In genomic region chr6:38771061-38771667, GRCm38 (mm10) we compare ENCODE assay signal across 12 mouse cellular contexts.
DNase-seq lines count a peak whose midpoint lies in the region; ATAC-seq and TF ChIP-seq lines count a peak whose summit lies in the region.
"Had no signal": no experiment of that assay in that cellular context is flagged by ENCODE, and none has a peak within 500 bp of the region (broad histone marks: within the 10 kb centered on the region; RNA-seq: fewer than 3 reads in every experiment).

No protein-coding gene starts in this region.

- DNase-seq in heart, adult 18-20 months: no peak
- peak; percentile 21 to 64 for DNase-seq in lung, adult 18-20 months
- no peak for DNase-seq in lung, adult 2 months
- no peak for DNase-seq in liver, embryonic 13.5 days
- DNase-seq in stomach, postnatal 0 days (ENCODE audit: low spot score): no peak
- DNase-seq in left cerebral cortex, adult 9 months (ENCODE audit: low spot score in 2 of 2): no peak
- no peak for DNase-seq in adrenal gland, postnatal 10 days
- DNase-seq: thymus, adult 2 months had no signal

- no peak for TF ChIP-seq EP300 in stomach, postnatal 0 days (optimal IDR thresholded peaks at IDR 0.05)

- H3K36me3 ChIP-seq in heart, embryonic 12.5 days: no peaks in the 10 kb centered on the region
- peaks cover 55% of the 10 kb centered on the region for H3K36me3 ChIP-seq in liver, embryonic 13.5 days
- H3K36me3 ChIP-seq in stomach, postnatal 0 days (ENCODE audit: control insufficient read depth, insufficient read depth, low read length): no peaks in the 10 kb centered on the region
- H3K36me3 ChIP-seq: midbrain, embryonic 12.5 days had no signal

- no peak overlapping the region for H3K9ac ChIP-seq in heart, embryonic 12.5 days
- no peak overlapping the region for H3K9ac ChIP-seq in liver, embryonic 13.5 days
- no peak overlapping the region for H3K9ac ChIP-seq in stomach, postnatal 0 days (ENCODE audit: low read length)
- H3K9ac ChIP-seq: embryonic facial prominence, embryonic 12.5 days; midbrain, embryonic 12.5 days had no signal

- peak overlapping the region; percentile 23; the same call in 1 of the 2 replicates for H3K4me2 ChIP-seq in heart, embryonic 12.5 days
- no peak overlapping the region for H3K4me2 ChIP-seq in liver, embryonic 13.5 days
- no peak overlapping the region for H3K4me2 ChIP-seq in stomach, postnatal 0 days (replicated peaks; ENCODE audit: low read depth)
- H3K4me2 ChIP-seq: embryonic facial prominence, embryonic 12.5 days; midbrain, embryonic 12.5 days had no signal

- peaks cover 48% of the 10 kb centered on the region for H3K4me1 ChIP-seq in heart, embryonic 12.5 days (replicated peaks)
- peaks cover 32% of the 10 kb centered on the region for H3K4me1 ChIP-seq in lung, adult 2 months (ENCODE audit: control insufficient read depth, insufficient read depth, low read length)
- peaks cover 69% of the 10 kb centered on the region for H3K4me1 ChIP-seq in liver, embryonic 13.5 days (replicated peaks)
- H3K4me1 ChIP-seq in stomach, postnatal 0 days (replicated peaks; ENCODE audit: control insufficient read depth, insufficient read depth): peaks cover 4% of the 10 kb centered on the region; the same call in 1 of the 2 replicates
- H3K4me1 ChIP-seq: midbrain, embryonic 12.5 days had no signal

- TF ChIP-seq POLR2A in lung, adult 2 months (IDR thresholded peaks at IDR 0.05; ENCODE audit: borderline replicate concordance, extremely low read depth, low read depth, low read length): no peak

- WGBS in heart, embryonic 12.5 days: 17% methylated on average over 4 of the region's 4 CpGs
- WGBS in lung, adult 2 months: 23% methylated on average over 4 of the region's 4 CpGs
- 57% methylated on average over 4 of the region's 4 CpGs for WGBS in liver, embryonic 13.5 days (ENCODE audit: insufficient replicate concordance)
- 28% methylated on average over 4 of the region's 4 CpGs for WGBS in stomach, postnatal 0 days

- TF ChIP-seq CTCF in lung, adult 2 months (IDR thresholded peaks at IDR 0.05; ENCODE audit: insufficient read depth, low read length): no peak
- TF ChIP-seq CTCF in stomach, postnatal 0 days (IDR thresholded peaks at IDR 0.05; ENCODE audit: low read depth): no peak

- ATAC-seq in heart, embryonic 12.5 days (ENCODE audit: insufficient number of reproducible peaks, low FRiP score): peak; percentile 62; the same call in 1 of the 2 replicates
- no peak for ATAC-seq in liver, embryonic 13.5 days (ENCODE audit: low read depth)
- peak; percentile 53 for ATAC-seq in stomach, postnatal 0 days (ENCODE audit: low FRiP score, low TSS enrichment)
- ATAC-seq: hindbrain, postnatal 0 days had no signal

- peak overlapping the region; percentile 76 for H3K27ac ChIP-seq in heart, embryonic 12.5 days (ENCODE audit: poor library complexity, severe bottlenecking)
- peak overlapping the region; percentile 30 for H3K27ac ChIP-seq in liver, embryonic 13.5 days
- H3K27ac ChIP-seq in stomach, postnatal 0 days (replicated peaks): peak overlapping the region; percentile 63
- H3K27ac ChIP-seq: embryonic facial prominence, embryonic 12.5 days; hindbrain, postnatal 0 days; midbrain, embryonic 12.5 days had no signal

- H3K4me3 ChIP-seq in heart, embryonic 12.5 days: no peak overlapping the region
- H3K4me3 ChIP-seq in lung, adult 2 months (replicated peaks; ENCODE audit: extremely low read depth, low read depth, low read length): no peak overlapping the region
- no peak overlapping the region for H3K4me3 ChIP-seq in liver, embryonic 13.5 days (replicated peaks)
- H3K4me3 ChIP-seq in stomach, postnatal 0 days (ENCODE audit: low read depth, low read length): no peak overlapping the region
- H3K4me3 ChIP-seq: embryonic facial prominence, embryonic 12.5 days; midbrain, embryonic 12.5 days had no signal

- H3K9me3 ChIP-seq in heart, embryonic 12.5 days (replicated peaks): no peaks in the 10 kb centered on the region
- no peaks in the 10 kb centered on the region for H3K9me3 ChIP-seq in liver, embryonic 13.5 days (replicated peaks)
- H3K9me3 ChIP-seq in stomach, postnatal 0 days (ENCODE audit: control insufficient read depth, low read length): no peaks in the 10 kb centered on the region
- H3K9me3 ChIP-seq: embryonic facial prominence, embryonic 12.5 days; midbrain, embryonic 12.5 days had no signal

- H3K27me3 ChIP-seq in heart, embryonic 12.5 days (replicated peaks): no peaks in the 10 kb centered on the region
- H3K27me3 ChIP-seq in liver, embryonic 13.5 days: no peaks in the 10 kb centered on the region
- no peaks in the 10 kb centered on the region for H3K27me3 ChIP-seq in stomach, postnatal 0 days (ENCODE audit: control insufficient read depth, insufficient read depth, low read length)
- H3K27me3 ChIP-seq: embryonic facial prominence, embryonic 12.5 days; midbrain, embryonic 12.5 days had no signal

Comparison
In these comparisons a context has a peak if more than half of its experiments do, and no peak if none do; other contexts are left out.
1. DNase-seq: peak in lung, adult 18-20 months (2 of 2); none in heart, adult 18-20 months (0 of 2), lung, adult 2 months (single experiment), liver, embryonic 13.5 days (single experiment), stomach, postnatal 0 days (single experiment), left cerebral cortex, adult 9 months (0 of 2) and adrenal gland, postnatal 10 days (single experiment).
2. Peak in every context shown above with its lines, with median percentiles within 50 percentile points of each other: H3K27ac ChIP-seq.